Mouse (Mus musculus) megakaryocyte-erythroid progenitor cell, adult 5 weeks (primary cell): ENCODE data around the gene Olfr1341. TPM values are rescaled to one million over a fixed set of nuclear protein-coding genes. Genes with fewer than 3 reads are reported as not detected.

Experiments
- polyA plus RNA-seq: library from polyadenylated mRNA; stranded (reverse); fragments of >175 nt; gene quantifications from 2 replicates; pipeline ENCODE4 v1.2.3, GENCODE M21; 2012

The Olfr1341 gene
- polyA plus RNA-seq, result not detected in 2 replicates

DNA sequence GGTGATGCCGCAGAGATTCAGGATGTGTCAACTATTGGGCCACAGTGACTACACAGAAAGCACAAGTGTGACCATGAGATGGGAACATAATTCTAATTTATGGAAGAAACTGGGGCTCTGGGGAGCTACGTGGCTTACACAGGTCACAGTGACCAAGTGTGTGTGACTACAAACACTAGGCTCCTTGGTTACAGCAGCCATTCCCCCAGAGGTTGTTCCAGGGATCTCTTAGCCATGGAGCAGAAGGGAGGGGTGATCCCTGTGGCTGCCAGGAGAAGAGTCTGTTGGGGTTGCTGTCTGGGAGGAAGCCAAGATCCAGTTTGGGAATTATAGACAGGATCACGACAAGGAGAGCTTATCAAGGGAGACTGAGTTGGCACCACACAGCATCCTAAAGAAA, at the start of gene Olfr1341:
Gene Olfr1341 (plus strand): TSS at position 301 of the 400 bp plus-strand sequence.

DNA sequence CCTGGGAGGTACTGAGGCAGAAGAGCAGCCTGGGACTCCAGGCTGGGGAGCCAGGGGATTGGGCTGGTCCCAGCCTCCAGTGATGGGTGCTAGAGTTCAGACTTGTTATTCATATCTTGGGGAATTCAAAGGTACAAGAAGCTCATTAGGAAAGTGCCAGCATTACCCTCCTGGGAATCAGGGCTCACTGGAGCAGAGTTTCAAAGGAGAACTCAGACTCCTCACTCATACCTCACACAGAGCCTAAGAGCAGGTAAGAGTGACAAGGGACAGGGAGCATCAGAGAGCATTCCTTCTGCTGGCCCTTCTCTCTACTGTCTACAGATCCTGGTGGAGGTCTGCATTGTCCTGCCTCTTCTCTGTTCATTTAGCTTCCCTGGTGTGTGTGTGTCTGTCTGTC, 44.7 kb upstream of the Olfr1341 start, which contains the start of gene Olfr62:
Gene Olfr62 (plus strand): TSS at position 301 of the 400 bp plus-strand sequence.

GRCm38 (mm10) chr4:118692412-118692973, 10.8 kb upstream of the Olfr1341 start, which contains the start of gene Olfr1342:
Olfr1342 (minus strand) TSS chr4:118692756.

GRCm38 (mm10) chr4:118719838-118720237, 16.5 kb downstream of the Olfr1341 start, which contains the start of gene Olfr1340:
Olfr1340 (plus strand) TSS chr4:118720138.

GRCm38 (mm10) chr4:118731875-118732274, 28.6 kb downstream of the Olfr1341 start, which contains the start of gene Olfr1339:
Olfr1339 (plus strand) TSS chr4:118732175.

GRCm38 (mm10) chr4:118758637-118759036, 55.3 kb downstream of the Olfr1341 start, which contains the start of gene Olfr1338:
Olfr1338 (minus strand) TSS chr4:118758737.

Other genes with a start within 250 kb of the Olfr1341 start
- gene Mpl, start 246.0 kb upstream of the Olfr1341 start, polyA plus RNA-seq, result 21.8 and 37.2 TPM in 2 replicates
- 19.4 and 28.6 TPM in 2 replicates for gene Tie1, start 213.5 kb upstream of the Olfr1341 start, polyA plus RNA-seq
- 0.40 and 0.70 TPM in 2 replicates for gene 2610528J11Rik, start 176.5 kb upstream of the Olfr1341 start, polyA plus RNA-seq
- 0.21 and 0.51 TPM in 2 replicates for gene Tmem125, start 159.5 kb upstream of the Olfr1341 start, polyA plus RNA-seq
- 0.15 and 0.48 TPM in 2 replicates for gene Cfap57, start 82.7 kb upstream of the Olfr1341 start, polyA plus RNA-seq
- 22.2 and 32.5 TPM in 2 replicates for gene Ebna1bp2, start 82.7 kb upstream of the Olfr1341 start, polyA plus RNA-seq
- gene Olfr62, start 44.6 kb upstream of the Olfr1341 start, polyA plus RNA-seq, result not detected in 2 replicates
- gene Olfr1342, start 10.8 kb upstream of the Olfr1341 start, polyA plus RNA-seq, result not detected in 2 replicates
- not detected in 2 replicates for gene Olfr1340, start 16.6 kb downstream of the Olfr1341 start, polyA plus RNA-seq
- not detected in 2 replicates for gene Olfr1339, start 28.7 kb downstream of the Olfr1341 start, polyA plus RNA-seq
- 0.02 TPM in 1 of 2 replicates, not detected in the other for gene Olfr1338, start 55.2 kb downstream of the Olfr1341 start, polyA plus RNA-seq
- not detected in 2 replicates for gene Olfr1337, start 79.1 kb downstream of the Olfr1341 start, polyA plus RNA-seq
- gene Olfr1335, start 106.4 kb downstream of the Olfr1341 start, polyA plus RNA-seq, result not detected in 2 replicates
- gene Olfr1333, start 132.8 kb downstream of the Olfr1341 start, polyA plus RNA-seq, result not detected in 2 replicates
- gene Olfr1331, start 161.1 kb downstream of the Olfr1341 start, polyA plus RNA-seq, result not detected in 2 replicates
- gene Olfr1330, start 185.1 kb downstream of the Olfr1341 start, polyA plus RNA-seq, result not detected in 2 replicates
- not detected in 2 replicates for gene Olfr1329, start 213.9 kb downstream of the Olfr1341 start, polyA plus RNA-seq
- gene Olfr1328, start 235.1 kb downstream of the Olfr1341 start, polyA plus RNA-seq, result not detected in 2 replicates